Mouse (Mus musculus) retina, postnatal 7 days (tissue): ENCODE measurements around the gene Tnnt3.

Experiments
- DNase-seq: peaks from one replicate; pipeline ENCODE4 v3.0.0-alpha.2; 2012; ENCODE audit warnings: low read depth, low spot score

Tnnt3 gene

DNA sequence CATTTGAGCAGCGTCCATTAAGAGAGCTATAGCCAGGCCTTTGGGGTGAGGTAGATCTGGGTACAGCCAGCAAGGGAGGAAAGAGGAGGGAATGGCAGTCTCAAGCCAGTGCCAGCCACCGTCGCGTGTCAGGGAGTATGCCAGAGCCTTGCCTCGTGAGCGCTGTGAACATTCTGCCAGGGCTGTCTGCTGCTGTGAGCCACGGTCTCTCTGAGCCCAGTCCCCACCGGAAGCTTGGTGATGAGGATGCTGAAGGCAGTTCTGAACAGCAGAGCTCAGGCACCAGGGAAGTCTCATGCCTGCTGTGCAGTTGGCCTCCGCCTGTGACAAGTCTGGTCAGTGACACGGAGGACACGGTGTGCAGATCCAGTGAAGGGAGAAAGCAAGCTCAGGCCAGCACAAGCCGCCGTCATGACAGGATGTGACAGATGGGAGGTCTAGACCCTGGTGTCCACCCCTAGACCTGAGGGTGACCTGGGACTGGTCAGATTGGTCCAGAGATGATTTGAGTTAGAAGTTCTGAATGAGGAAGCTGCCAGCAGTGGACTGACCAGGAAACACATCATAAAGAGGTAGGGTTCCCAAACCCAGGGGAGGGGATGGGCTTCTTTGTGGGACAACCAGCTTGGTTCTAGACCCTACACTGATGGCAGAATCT, 21.7 kb upstream of the Tnnt3 start:
- no peak for DNase-seq

DNA sequence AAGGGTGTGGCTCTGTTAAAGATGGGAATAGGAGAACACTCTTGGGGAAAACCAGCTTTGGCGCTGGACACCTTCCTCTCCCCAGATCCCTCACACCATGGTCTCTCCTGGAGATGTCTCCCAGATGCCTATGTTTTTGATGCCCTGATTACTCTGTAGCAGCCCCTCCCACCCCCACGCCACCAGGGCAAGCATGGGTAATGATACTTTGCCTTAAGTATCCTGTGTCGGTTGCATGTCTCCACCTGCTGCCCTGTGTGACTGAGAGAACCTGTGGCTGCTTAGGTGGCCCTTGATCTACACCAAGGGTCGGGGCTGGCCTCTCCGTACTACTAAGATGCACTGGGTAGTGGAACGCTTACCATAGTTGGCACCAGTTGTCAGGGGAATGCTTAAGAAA, 20.6 kb upstream of the Tnnt3 start:
- no peak for DNase-seq

DNA sequence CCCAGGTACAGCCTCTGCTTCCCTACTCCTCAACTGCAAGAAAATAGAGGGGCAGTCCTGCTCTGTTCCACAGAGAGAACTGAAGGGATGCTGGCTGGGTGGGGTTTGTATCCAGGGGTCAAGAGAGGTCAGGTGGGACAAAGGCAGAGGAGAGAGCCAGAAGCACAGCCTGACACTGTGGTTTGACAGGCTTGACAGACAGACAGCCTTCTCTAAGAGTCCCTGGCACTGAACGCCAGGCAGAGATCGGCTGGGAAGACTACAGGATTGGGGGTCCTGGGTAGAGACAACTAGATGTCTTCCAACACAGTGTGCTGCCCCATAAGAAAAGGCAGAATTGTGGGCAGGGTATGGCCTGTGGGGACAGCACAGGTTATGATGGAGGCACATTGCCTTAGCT, 20.1 kb upstream of the Tnnt3 start:
- no peak for DNase-seq

DNA sequence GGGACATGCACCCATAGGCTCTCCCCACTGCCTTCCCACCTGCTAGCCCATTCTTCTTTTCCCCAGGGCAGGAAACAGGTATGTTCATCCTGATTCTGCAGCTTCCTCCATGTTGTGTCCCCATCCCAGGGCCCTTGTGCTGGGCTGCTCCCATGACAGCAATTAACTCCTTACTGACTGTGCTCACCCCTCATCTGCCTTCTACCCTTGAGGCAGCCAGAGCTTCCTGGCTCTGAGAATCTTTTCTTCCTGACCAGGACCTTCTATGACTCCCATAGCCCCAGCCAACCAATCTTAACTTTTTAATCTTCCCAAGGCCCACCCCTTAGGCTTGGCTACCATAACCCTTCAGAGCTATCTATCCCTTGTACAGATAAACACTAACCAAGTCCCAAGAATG, 19.3 kb upstream of the Tnnt3 start:
- DNase-seq, result no peak

DNA sequence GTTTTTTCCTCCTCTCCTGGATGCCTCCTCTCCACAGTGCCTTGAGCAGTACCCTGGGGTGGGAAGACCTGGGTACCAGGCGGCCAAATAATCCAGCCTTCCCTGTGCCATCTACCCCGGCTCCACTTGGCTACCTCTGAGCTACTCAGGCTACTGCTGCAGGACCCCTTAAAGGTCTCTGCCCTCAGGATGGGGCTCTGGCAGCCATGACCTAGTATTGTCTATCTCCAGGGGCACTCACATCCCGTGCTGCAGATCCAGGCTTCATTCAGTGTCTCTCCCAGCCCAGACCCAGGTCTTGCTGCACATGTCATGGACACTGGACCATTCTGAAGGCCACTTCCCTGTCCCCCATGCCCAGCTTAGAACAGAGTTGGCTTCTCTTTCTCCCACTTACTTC, 18.8 kb upstream of the Tnnt3 start:
- DNase-seq, result no peak

DNA sequence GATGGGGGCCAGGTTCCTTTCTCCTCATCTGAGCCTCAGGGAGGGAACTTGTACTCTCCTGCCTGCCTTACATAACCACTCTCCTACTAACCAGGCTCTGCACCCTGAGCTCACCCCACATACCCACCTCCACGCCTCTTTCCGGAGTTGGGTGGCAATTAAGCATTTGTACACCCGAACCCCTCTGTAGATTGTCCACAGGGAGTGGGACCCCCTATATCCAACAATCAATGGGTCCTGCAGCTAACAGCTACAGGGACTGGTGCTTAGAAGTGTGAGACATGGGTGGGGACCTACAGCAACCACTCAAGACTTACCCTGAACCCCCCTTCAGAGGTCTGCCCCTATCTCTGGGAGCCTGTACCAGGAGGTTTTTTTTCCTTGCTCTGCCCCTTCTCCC, 18.0 kb upstream of the Tnnt3 start:
- DNase-seq, result no peak

DNA sequence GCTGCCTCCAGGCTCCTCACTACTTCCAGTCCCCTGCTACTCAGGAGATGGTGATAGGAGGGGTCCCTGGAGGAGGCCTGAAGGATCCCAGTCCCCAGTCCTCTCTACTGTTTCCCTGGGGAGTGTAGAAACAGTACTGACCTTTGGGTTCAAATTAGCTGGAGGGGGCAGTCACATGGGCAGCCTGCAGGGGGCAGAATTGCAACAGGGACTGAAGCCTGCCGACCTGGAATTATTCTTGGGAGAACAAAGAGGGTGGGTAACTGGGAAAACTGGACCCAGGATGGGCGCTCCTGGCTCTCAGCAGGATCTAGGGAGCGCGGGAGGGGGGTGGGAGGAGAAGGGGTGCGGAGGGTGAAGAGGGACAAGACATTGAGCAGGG, 17.5 kb upstream of the Tnnt3 start:
- no peak for DNase-seq

DNA sequence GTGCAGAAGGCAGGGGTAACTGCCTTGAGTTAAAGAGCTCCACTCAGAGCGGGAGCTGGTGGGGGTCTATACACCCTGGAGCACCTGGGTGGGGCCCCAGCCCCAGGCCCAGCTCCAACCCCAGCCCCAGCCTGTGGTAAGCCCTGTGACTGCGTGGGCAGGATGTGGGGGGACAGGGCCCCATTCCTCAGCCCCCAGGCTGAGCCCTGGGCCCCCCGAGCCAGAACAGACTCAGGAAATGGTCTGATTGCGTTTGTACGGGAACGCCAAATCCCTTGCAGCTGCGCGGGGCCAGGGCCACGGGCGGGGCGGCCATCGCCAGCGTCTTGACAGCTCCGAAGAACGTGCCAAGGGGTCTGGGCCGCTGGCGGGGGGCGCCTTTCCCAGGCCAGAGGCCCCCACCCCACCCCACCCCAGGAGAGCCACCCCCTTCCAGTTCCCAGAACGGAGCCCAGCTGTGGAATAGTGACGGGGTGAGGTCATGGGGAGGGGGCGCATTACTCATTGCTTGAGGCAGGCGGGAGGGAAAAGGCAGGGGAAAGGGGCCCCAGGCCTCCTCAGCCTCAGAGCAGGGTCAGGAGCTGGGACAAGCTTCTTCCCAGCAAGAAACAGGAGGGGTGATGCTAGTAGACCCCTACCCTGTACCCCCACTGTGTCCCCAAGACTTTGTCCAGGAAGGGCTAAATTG, 16.9 kb upstream of the Tnnt3 start:
- DNase-seq, result no peak

DNA sequence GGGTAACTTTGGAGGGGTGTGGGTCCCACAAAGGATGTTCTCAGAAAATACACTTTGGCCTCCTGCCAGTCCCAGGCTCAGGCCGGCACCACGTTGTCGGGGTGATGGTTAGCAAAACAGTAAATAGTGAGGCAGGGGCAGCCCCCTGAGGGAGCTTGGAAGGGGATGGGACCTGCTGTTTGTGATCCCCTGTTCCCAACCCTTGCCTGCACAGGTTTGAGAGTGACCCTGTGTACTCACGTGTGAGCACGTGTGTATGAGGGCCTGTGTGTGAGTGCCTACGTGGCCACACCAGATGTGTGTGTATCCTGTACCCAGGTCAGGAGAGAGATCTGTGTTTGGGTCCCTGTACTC, 16.4 kb upstream of the Tnnt3 start:
- no peak for DNase-seq

DNA sequence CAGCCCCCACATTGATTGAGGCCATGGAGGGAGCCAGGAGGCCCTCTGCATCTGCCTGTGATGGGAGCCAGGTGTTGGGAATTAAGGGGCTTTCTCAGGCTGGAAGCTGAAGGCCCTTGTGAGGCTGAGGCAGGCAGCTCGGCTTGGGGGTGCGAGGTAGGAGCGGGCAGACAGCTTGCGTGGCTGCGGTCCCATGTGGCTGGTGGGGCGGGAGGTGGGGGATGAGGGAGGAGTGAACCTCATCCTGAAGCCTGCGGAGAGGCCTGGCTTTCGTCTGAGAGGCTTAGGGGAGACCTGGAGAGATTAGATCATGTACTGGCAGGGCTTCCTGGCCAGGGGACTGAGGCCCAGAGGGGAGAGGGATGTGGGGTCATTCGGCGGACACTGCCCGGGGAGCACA, 15.5 kb upstream of the Tnnt3 start:
- DNase-seq, result no peak

DNA sequence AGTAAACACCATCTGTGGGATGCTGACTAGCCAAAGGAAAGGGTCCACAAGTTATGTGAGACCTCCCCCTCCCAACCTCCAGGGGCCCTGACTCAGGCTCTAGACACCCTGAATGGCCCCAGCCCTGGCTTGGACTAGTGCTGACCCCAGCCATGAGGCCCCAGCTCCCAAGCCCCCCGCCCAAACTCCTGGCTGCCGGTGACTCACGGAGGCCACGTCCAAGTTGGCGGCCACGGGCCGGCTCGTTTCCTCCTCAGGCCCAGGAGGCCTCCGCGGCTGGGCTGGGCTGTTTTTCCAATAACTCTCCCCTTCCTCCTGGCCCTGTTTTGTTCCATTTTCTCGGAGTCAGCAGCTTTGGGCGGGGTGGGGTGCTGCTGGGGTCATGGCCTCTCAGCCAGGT, 13.9 kb upstream of the Tnnt3 start:
- DNase-seq, result no peak

DNA sequence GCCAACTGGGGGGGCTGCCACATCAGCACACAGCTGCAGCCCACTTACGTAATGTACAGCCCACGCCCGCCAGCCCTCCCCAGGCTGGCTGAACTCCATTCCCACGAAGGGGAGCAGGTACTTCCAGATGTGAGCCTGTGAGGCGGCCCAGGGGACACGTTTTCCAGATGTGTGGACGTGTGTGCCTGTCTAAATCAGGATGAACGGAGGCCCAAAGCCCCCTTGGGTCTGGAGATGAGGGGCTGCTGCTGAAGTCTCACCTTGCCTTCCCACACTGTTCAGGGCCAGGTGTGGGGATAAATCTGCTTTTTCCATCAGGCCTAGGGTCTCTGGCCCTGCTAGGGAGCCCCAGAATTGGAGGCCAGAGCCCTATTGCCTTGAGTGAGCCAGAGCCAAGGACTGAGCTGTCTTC, 11.9 kb upstream of the Tnnt3 start:
- no peak for DNase-seq

DNA sequence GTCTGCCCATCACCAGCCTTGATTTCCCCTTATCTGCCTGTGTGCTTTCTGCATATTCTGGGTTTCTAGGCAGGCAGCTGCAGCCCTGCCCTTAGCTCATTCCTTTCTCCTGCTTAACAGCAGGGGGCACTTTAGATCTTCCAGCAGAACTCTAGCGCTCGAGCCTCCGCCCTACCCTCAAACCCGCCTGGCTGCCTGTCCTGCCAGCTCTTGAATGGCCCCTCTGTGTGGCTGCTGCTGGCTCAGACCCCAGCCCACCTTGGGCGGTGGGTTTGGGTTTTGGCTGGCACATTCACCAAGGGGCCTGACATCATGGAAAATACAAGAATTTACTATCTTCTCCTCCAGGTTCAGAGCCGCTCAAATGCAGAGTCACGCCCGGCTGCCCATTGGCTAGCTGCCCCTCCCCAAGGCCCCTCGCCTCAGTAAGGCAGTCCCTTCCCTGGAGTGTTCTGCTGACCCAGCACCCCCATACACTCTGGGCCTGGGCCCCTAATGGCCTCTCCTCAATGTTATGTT, 11.2 kb upstream of the Tnnt3 start:
- no peak for DNase-seq

DNA sequence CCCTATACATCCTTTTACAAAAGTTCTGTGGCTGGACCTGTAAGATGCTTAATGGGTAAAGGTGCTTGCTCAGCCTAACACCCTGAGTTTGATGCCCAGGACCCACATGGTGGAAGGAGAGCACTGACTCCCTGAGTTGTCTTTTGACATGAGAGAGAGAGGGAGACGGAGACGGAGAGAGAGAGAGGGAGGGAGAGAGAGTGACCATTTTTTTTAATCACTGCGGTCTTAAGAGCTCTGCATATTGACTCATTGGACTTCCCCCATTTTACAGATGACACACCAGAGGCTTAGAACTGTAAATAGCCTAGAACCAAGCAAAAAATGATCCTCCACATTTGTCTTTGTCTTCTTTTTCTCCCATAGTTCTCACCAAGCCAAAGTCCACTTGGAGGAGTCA, 10.6 kb upstream of the Tnnt3 start:
- DNase-seq, result no peak

DNA sequence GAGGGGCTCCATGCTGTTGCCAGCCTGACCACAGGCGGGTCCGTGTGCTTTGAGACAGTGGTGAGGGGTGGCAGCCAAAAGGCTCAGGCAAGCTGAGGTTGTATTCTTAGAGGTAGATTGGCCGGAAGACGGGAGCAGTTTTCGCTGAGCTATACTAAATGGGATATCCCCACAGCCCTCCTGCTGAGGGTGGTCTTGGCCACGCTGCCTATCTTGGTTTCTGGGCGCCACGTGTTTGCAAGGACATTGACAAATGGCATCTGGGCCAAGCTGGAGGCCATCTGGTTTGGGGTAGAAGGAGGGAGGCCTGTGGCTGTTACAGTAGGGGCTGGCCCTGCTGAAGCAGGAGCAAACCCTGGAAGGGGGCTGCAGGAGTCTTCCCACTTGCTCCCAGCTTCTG, 5.1 kb upstream of the Tnnt3 start:
- DNase-seq, result no peak

DNA sequence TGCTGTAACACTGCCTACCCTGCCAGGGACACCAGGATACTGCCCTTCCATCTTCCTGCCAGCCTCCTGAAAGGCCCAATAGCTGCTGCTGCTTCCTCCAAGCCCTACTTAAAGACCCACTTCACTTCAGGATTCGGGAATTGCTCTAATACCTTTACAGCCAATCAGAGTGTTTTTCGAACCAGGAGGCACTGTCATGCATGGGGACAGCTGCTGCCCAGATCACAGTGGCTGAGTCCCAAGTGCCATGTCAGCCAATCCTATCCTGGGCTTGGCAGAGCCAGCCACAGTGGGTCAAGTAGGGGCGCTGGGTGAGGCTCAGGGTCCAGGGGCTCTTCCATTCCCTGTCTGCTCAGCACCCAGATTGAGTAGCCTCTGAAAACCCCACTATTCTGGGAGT, 2.5 kb upstream of the Tnnt3 start:
- no peak for DNase-seq

DNA sequence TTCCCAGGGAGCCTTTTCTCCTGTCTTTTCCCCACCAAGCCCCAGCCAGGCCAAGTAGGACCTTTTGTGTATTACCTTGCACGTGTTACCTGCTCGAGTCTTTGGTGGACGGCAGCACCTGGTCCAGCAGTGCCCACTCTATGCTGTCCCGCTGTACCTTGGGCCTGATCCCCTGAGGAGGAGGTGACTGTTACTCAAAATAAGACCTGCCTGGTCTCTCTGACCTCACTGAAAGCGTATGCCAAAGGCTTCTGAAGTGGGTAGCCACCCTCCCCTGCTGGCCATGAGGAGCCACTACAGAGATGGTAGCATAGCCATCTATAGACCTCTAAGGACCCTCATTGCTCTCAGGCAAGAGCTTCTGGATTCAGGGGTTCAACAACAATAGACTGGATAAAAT, 1.8 kb upstream of the Tnnt3 start:
- DNase-seq, result no peak

DNA sequence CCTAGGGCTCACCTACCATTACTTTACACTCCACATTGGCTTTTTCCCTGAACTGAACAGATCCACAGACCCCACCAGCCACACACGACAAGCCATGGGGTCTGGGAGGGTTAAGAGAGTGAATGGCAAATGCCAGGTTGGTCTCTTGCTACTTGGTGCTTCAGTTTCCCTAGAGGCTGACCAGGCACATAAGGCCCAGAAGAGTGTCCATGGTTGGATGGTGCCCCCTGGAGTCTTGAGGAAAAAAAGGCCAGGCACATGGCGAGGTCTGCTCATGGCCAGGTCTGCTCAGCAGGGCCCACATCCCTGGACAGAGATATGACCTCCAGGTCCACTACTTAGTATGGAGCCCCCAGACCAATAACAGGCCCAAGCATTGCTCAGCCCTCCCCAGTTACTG, 861 bp upstream of the Tnnt3 start:
- DNase-seq, result no peak

DNA sequence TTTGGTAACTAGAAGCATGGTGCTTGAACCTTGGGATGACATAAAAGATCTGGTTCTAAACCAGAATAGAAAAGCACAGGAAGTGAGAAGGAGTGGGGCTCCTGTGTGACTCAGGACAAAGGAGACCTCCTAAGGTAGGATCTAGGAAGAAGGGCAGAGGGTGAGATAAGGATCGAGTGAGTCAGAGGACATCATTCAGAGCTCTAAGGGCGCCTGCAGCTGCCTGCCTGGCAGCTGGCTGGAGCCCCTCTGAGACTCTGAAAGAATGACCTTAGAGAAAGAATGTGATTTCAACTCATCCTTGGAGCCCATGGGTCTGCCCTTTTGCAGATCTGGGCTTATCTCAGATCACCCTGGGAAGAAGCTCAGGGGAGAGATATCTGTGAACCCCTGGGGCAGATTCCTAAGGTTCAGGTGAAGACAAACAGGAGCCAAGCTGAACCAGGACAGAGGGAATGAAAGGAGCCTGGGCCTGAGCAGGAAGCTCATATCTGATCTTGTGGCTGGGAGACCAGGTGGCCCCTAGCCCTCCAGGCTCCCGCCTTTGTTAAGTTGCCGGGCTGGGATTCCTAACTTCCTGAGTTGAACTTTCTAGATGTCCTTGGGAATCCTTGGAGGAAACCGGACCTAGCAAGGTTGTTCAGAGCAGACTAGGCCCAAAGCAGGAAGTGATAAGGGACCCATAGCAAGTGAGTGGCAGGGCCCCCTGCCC, 530 bp downstream of the Tnnt3 start:
- no peak for DNase-seq

DNA sequence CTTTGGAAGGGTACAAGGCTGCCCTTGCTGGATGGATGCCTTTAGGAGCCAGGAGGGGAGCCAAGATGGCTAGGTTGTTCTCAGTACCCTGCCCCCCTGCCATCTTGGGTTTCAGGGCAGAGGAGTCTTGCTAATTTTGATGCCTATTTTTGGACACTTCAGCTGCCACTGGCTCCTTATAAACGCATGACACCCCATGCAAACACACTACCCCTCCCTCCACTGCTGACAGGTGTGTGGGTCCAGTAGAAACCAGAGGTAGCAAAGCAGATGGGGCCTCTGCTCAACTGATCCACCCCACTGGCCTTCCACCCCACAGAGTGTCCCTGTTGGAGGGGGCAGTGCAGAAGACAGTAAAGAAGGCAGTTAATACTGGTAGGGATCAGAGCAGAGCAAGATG, 1.4 kb downstream of the Tnnt3 start:
- DNase-seq, result no peak

DNA sequence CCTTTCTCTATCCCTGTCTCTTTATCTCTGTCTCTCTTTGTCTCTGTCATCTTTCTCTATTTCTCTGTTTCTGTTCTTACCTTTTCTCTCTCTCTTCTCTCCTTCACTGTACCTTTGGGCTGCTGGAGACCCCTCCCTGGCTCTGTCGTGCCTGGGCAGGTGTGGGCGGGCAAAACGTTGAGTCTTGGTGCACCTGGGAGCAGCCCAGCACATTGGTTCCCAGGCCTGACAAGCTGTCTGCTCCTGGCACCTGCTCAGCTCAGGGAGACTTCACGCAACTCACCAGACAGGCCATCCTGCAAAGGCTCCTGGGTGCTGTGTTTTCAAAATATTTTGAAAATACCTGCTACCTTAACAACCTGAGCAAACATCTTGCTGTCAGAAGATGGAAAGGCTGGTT, 4.6 kb downstream of the Tnnt3 start:
- DNase-seq, result no peak

DNA sequence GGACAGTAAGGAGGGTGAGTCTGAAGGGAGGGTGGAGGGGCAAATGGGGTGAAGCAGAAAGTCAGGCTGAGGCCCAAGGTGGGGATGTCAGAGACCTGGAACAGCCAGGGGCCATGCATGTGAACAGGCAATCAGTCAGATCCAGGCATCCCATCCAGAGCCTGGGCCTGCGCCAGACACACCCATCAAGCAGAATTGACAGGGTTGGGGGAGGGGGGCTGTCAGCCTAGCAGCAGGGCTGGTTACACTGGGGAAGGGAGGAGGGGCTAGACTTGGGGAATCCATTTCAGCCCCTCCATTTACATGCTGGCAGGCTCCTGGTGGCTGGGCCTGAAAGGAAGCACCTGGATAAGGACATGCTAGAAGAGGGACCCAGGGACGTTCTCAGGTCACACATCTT, 7.3 kb downstream of the Tnnt3 start:
- no peak for DNase-seq

DNA sequence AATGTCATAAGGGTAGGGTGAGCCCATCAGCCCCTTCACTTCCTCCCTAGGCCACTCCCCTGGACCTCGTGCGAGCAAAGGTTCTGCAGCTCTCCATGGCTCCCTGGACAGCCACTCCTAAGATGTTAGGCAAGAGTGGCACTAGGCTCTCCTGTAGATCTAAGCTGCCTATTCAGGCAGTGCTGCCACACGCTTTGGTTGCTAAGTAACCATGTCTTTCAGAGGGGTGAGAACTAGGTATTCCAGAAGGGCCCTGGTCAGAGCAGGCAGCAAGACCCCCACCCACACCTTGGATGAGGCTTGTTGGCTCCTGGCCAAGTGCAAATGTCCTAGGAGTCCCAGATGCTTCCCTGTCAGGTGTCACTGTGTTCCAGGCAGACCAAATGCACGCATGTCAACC, 7.9 kb downstream of the Tnnt3 start:
- no peak for DNase-seq
